Mouse (Mus musculus): ENCODE data around the gene Reps2.

The Reps2 gene

GRCm38 (mm10) chrX:162643091-162643788, at the start of gene Reps2:
Gene Reps2 (minus strand): TSS chrX:162643649.
- peak in 1 of 2 experiments; percentile 0 for DNase-seq (ENCODE audit: low read depth in 2 of 2, low spot score in 2 of 2)

GRCm38 (mm10) chrX:162691272-162691671, 47.8 kb upstream of the Reps2 start:
- DNase-seq (ENCODE audit: low read depth in 2 of 2, low spot score in 2 of 2), result no peak

GRCm38 (mm10) chrX:162685394-162685793, 41.9 kb upstream of the Reps2 start:
- DNase-seq (ENCODE audit: low read depth in 2 of 2, low spot score in 2 of 2), result no peak

- DNase-seq (ENCODE audit: low read depth in 2 of 2, low spot score in 2 of 2), result no peak
These were observed 36.1 kb upstream of the Reps2 start for GRCm38 (mm10) chrX:162679506-162679905.

DNA sequence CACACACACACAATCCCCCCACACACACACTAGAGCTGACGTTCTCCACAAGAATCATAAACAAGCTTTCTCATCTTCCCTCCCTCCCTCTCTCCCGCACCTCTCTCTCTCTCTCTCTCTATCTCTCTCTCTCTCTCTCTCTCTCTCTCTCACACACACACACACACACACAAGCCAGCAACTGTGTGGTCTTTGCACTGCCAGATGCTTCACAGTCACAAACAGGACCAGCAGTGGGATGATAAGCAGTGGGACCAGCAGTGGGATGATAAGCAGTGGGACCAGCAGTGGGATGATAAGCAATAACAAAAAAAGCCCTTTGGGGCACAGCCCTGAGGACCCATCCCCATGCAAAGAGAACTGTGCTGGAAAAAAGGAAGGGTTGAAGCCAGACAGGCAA, 35.4 kb upstream of the Reps2 start:
- DNase-seq (ENCODE audit: low read depth in 2 of 2, low spot score in 2 of 2), result no peak

DNA sequence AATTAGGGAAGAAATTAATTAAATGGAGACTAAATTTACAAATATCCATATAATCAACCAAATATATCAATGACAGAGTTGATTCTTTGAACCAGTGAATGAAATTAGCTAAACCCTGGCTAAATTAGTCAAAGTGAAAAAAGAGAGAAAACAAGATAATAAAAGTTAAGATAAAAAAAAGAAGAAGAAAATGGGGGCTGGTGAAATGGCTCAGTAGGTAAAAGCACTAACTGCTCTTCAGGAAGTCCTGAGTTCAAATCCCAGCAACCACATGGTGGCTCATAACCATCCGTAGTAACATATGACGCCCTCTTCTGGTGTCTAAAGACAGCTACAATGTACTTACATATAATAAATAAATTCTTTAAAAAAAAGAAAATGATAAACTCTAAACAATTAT, 22.7 kb upstream of the Reps2 start:
- no peak for DNase-seq (ENCODE audit: low read depth in 2 of 2, low spot score in 2 of 2)

- DNase-seq (ENCODE audit: low read depth in 2 of 2, low spot score in 2 of 2), result no peak
These were observed 16.7 kb upstream of the Reps2 start for GRCm38 (mm10) chrX:162660182-162660581.

GRCm38 (mm10) chrX:162653518-162653917, 10.1 kb upstream of the Reps2 start:
- no peak for DNase-seq (ENCODE audit: low read depth in 2 of 2, low spot score in 2 of 2)

GRCm38 (mm10) chrX:162652445-162652844, 9.0 kb upstream of the Reps2 start:
- no peak for DNase-seq (ENCODE audit: low read depth in 2 of 2, low spot score in 2 of 2)

- DNase-seq (ENCODE audit: low read depth in 2 of 2, low spot score in 2 of 2), result no peak
These were observed 7.7 kb upstream of the Reps2 start for GRCm38 (mm10) chrX:162651125-162651524.

GRCm38 (mm10) chrX:162643789-162644092, 292 bp upstream of the Reps2 start:
- DNase-seq (ENCODE audit: low read depth in 2 of 2, low spot score in 2 of 2), result no peak

GRCm38 (mm10) chrX:162642402-162643090, 903 bp downstream of the Reps2 start:
- no peak for DNase-seq (ENCODE audit: low read depth in 2 of 2, low spot score in 2 of 2)

DNA sequence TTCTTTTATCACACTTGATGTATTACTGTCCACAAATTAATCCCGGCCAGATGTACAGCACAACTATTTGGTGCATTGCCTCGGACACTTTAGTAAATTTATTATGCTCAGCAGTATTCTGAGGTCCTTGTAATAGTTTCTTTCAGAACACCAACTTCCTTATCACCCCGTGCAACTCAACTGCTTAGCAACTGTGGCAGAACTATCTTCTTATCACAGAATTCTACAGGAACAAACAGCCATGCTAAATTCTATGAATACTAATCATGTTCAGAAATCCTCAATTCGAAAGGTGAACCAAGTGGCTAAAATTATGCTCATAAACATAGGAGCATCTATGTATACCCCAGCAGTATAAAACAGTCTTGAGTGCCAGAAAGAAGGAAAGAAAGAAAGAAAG, 1.7 kb downstream of the Reps2 start:
- no peak for DNase-seq (ENCODE audit: low read depth in 2 of 2, low spot score in 2 of 2)

GRCm38 (mm10) chrX:162635159-162635558, 8.3 kb downstream of the Reps2 start:
- no peak for DNase-seq (ENCODE audit: low read depth in 2 of 2, low spot score in 2 of 2)

- no peak for DNase-seq (ENCODE audit: low read depth in 2 of 2, low spot score in 2 of 2)
These were observed 21.4 kb downstream of the Reps2 start for GRCm38 (mm10) chrX:162622091-162622437.

- no peak for DNase-seq (ENCODE audit: low read depth in 2 of 2, low spot score in 2 of 2)
These were observed 22.0 kb downstream of the Reps2 start for GRCm38 (mm10) chrX:162621194-162622090.

DNA sequence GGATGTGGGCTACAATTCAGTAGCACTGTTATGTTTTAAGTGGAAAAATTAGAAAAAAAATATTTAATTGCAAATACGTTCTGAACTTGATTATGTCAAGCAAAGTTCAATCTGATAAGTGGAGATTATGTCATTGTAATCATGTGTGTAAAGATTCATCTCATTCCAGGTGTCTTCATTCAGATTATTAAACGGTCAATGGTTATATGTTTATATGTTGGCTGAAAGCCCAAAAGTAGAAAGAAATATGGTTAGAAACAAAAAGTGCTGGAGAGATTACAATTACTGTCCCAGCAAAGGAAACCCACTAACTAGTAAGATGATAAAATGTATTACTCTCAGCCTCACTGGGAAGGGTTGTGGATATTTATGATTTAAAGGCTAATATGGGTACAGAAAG, 23.7 kb downstream of the Reps2 start:
- no peak for DNase-seq (ENCODE audit: low read depth in 2 of 2, low spot score in 2 of 2)

DNA sequence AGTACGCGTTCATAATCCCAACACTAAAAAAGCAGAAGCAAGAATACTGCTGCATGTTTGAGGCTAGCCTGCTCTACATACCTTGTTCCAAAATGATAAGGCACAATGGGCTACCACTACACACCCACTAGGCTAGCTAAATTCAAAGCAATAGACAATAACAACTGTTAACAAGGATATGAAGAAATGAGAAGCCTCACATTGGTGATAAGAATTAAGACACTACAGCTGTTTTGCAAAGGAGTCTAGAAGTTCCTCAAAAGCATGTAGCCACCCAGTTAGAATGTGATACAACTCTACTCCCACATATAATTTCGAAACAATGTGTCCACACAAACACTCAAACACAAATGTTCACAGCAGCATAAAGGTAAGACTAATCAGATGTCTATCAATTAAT, 24.9 kb downstream of the Reps2 start:
- DNase-seq (ENCODE audit: low read depth in 2 of 2, low spot score in 2 of 2), result no peak

DNA sequence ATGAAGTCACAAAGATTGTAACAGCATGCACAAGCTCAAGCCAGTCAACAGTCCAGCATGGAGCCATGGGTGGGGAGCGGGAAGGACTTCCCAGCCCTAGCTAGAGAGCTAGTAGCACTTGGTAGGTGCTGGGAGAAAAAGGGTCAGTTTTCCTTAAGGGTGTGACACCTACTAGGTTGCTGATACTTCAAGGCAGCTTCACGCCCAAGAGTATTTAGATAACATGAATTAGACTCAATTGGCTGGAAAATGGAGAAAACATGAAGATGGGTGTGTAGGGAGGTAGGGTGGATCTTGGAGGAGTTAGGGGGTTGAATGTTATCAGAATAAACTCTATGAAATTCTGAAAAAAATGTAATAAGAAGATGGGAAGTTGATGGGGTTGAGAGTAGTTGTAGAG, 37.3 kb downstream of the Reps2 start:
- no peak for DNase-seq (ENCODE audit: low read depth in 2 of 2, low spot score in 2 of 2)

DNA sequence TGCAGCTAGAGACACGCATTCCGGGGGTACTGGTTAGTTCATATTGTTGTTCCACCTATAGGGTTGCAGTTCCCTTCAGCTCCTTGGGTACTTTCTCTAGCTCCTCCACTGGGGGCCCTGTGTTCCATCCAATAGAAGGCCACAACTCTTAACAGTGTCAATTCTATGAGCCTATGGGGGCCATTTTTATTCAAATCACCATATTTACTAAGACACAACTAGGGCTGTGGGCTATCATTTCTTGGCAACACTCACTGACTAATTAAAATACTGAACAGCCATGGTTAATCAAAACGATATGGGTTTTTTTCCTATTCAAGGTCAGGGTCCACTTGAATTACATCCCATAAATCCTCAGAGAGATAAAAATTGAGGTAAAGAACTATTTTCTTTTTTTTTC, 43.8 kb downstream of the Reps2 start:
- DNase-seq (ENCODE audit: low read depth in 2 of 2, low spot score in 2 of 2), result no peak

GRCm38 (mm10) chrX:162591005-162591801, 52.2 kb downstream of the Reps2 start:
- no peak for DNase-seq (ENCODE audit: low read depth in 2 of 2, low spot score in 2 of 2)

Measured in CD8-positive naive resting alpha-beta T cell, adult 2 months (primary cell).